Mouse (Mus musculus) embryonic stem cell, embryonic (primary cell): Measurements from ENCODE around the gene Gm26741.

ENCODE experiments used
- CTCF ChIA-PET, 4 experiments: fragments of 300-600 bp in 2 of 4; fragments of 350-600 bp in 2 of 4; sonication (Branson Sonifier 250); formaldehyde crosslinking; loops; one replicate each; lab custom pipeline; 2022; ENCODE audit warnings: inconsistent platforms in 2 of 4; lab: Charles Lee
- POLR2A ChIA-PET, 4 experiments: fragments of 300-600 bp in 2 of 4; fragments of 350-600 bp in 2 of 4; sonication (Branson Sonifier 250); formaldehyde crosslinking; loops; one replicate each; lab custom pipeline; 2022; ENCODE audit warnings: antibody characterized with exemption in 4 of 4, inconsistent platforms in 1 of 4; lab: Charles Lee

The Gm26741 gene

DNA sequence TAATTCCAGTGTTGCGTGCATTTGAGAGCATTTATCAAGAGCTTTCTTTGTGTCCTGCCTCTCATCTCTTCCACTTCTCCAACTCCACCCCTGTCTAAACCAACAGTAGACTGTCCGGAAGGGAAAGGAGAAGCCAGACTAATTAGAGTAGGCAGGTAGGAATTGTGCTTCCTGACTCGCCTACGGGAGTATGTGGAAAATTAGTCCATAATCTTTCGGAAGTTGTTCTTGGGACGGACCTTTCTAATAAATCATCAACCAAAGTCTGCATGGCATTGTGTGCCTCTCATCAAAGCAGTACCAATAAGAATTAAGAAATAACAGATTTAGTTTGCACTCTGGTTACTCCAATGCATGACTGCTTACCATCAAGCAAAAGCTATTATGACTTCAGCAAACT is 24.5 kb downstream of the Gm26741 start:
- ChIA-PET CTCF (interaction anchor here (0.6 to 3.4 kb wide), 11 partner anchors 29 to 277 kb away, joined by 3 to 19 read pairs (median 6); no protein-coding TSS in a partner anchor), POLR2A (interaction anchor here in 3 of 4 experiments (0.8 to 3.1 kb wide), 22 partner anchors 8 to 1246 kb away, joined by 3 to 27 read pairs (median 6); partner anchors contain the start of genes Nus1 (in 3 of the 3) and Dcbld1 (in 1 of the 3))

DNA sequence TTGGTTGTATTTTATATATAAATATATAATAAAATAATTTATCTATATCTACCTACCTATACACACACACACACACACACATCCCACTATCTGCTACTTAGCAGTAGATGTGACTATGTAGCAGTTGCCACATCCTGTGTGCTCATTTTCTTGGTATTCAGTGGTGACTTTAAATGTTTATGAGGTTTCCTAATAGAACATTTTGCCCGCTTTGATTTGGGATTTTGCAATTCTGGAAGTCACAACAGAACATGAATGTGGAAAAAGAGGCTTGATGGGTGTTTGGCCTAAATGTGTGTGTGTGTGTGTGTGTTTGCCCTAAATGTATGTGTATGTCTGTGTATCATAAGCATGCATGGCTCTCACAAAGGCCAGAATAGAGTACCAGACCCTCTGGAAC is 25.0 kb downstream of the Gm26741 start:
- ChIA-PET POLR2A (interaction anchor here in 2 of 4 experiments (1.7 to 3.1 kb wide), 4 partner anchors 7 to 167 kb away, joined by 4 to 18 read pairs (median 14); no protein-coding TSS in a partner anchor), CTCF (interaction anchor here in 3 of 4 experiments (2.1 to 3.4 kb wide), 3 partner anchors 167 kb away, joined by 6 to 19 read pairs (median 8); no protein-coding TSS in a partner anchor)

DNA sequence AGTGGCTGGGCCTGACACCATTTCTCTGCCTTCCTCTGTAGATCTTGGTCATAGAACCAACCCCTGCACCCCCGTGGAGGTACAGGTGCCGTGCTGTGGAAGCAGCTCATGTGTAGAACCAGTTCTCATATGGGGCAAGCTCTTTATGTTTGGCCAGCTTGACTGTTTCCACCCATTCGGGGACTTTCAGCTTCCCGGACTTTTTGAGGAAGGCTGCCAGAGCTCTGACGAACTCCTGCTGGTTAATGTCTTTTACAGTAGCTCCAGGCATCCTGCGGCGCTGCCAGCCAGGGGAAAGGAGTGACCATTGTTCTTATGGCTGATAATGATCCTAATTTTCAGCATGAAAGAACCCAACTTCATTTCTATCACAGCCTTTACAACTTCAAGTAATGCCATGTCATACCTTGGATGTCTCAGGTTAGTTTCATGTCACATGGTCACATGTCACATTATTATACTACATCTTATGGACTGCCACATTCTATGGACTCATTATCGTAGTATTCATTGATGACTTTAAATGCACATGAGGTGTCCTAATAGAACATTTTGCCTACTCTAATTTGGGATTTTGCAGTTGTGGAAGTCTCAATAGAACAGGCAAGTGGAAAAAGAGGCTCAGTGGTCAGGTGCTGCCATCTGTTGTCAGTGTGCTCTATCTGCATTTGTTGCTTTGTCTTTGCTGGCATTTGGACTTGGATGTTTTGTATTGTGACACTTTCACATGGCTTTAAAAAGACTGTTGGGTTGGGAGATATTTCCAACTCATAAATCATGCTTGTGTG is 26.4 kb downstream of the Gm26741 start:
- ChIA-PET CTCF (interaction anchor here in 3 of 4 experiments (0.7 to 2.1 kb wide), 4 partner anchors 38 to 169 kb away, joined by 3 to 10 read pairs (median 6); no protein-coding TSS in a partner anchor), POLR2A (interaction anchor here in 2 of 4 experiments (0.7 to 1.3 kb wide), 3 partner anchors 14 to 168 kb away, joined by 3 to 4 read pairs (median 4); no protein-coding TSS in a partner anchor)

DNA sequence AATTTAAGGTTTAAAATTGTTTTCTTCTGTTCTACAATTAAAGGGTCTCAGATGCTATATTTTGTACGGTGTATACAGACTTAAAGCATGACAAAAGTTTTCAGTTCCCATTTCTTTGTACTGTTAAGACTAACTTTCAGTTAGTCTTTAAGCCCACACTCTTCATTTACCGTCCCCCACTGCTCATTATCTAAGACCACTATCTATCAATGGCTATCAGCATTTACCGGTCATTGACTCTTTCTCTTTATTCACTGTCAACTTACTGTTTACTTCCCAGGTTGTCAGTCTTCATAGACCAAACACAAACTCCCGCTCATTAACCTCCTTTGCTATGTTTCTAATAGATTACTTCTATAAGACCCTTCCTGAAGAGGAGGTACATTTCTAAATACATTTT is 28.6 kb downstream of the Gm26741 start:
- CTCF ChIA-PET, result interaction anchor here in 1 of 4 experiments (1.9 kb wide), 1 partner anchor 171 kb away, joined by 5 read pairs; no protein-coding TSS in a partner anchor
- POLR2A ChIA-PET, result interaction anchor here in 1 of 4 experiments (0.6 kb wide), 1 partner anchor 596 kb away, joined by 4 read pairs; no protein-coding TSS in a partner anchor

DNA sequence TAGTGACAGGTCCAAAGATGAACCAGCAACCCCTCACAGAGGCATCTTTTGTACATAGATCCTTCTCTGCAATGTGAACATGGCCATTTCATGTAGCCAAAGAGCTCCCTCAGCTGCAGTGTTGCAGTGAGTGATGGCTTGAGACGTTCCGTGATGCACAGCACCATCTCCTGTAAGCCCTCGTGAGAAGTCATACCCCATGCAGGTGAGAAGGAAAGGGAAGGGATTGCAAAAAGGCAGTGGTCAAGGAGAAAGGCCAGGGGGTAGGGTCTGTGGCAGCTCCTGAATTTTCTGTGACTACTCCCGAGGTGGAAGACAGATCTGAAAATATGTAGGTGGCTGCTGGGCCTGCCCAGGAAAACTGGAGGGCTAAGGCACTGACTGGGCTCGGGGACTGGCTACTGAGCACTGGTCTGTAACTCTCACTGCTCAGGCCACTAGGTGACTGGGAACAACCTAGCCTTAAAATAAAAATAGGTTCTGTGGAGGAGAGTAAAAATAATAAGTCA is 30.4 kb downstream of the Gm26741 start, which contains the start of gene Nepn:
Gene Nepn (plus strand): TSS at position 51 of the 509 bp plus-strand sequence.
- CTCF ChIA-PET, result no interaction called here
- POLR2A ChIA-PET, result interaction anchor here in 2 of 4 experiments (0.6 to 0.7 kb wide), 2 partner anchors 173 to 221 kb away, joined by 4 to 8 read pairs; no protein-coding TSS in a partner anchor

DNA sequence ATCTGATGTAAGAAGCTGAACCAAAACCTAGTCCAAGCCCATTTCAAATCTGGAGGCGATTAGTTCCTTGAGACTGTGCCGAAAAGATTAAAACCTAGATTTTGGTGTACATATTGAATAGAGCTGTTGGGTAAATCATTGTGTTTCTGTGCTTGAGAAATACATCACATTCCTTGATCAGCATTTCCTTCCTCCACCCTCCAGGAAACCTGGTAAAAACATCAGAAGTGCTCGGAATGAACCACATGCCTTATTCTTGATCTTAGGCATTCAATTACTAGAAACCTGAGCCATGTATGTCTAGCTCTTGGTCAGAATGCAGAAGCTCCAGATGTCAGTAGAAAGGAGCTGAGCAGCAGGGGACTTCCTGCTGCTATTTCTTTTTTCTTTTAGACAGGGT is 30.9 kb downstream of the Gm26741 start:
- ChIA-PET POLR2A (interaction anchor here in 2 of 4 experiments (0.6 to 3.0 kb wide), 3 partner anchors 7 to 221 kb away, joined by 4 to 17 read pairs (median 8); partner anchors contain the start of gene Gopc (in 1 of the 2)), CTCF (no interaction called here)

DNA sequence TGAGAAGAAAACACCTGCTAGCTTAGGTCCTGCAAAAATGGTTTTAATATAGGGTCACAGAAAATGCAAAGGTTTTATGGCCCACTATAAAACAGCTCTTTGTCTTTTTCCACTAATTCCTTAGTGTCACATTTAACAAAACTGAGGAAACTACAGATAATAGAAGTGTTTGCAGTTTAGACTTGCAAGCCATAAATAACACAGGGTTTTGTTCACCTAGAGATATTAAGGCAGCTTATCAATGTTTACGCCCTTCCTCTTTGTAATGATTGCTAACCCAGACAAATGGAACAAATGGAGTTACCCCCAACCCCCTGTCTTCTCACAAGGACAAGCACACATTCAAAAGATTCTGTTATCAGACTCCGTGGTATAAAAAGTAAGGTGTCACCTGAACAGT is 32.6 kb downstream of the Gm26741 start:
- ChIA-PET POLR2A (interaction anchor here in 1 of 4 experiments (3.0 kb wide), 1 partner anchor 9 kb away, joined by 17 read pairs; the partner anchor contains the start of gene Gopc), CTCF (interaction anchor here in 2 of 4 experiments (0.7 to 1.4 kb wide), 2 partner anchors 175 kb away, joined by 3 read pairs; no protein-coding TSS in a partner anchor)

DNA sequence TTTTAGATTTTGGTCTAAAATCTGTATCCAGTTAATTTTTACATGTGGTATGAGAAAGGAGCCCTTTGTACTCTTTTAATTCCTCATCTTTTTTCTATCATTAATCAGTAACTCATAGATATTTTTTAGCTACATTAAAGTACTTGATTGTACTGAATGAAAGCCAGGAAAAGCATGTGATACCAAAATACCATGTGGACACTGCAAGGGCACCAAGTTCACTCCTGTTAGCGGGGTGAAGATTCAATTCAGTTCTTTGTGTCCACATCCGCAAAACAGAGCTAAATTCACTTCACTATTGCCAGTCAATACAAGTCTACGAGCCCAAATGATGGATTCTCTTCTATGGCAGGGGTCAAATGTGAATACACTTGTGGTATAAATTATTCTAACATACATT is 38.1 kb downstream of the Gm26741 start:
- POLR2A ChIA-PET, result interaction anchor here in 1 of 4 experiments (1.5 kb wide), 1 partner anchor 14 kb away, joined by 4 read pairs; the partner anchor contains the start of gene Gopc
- CTCF ChIA-PET, result no interaction called here

DNA sequence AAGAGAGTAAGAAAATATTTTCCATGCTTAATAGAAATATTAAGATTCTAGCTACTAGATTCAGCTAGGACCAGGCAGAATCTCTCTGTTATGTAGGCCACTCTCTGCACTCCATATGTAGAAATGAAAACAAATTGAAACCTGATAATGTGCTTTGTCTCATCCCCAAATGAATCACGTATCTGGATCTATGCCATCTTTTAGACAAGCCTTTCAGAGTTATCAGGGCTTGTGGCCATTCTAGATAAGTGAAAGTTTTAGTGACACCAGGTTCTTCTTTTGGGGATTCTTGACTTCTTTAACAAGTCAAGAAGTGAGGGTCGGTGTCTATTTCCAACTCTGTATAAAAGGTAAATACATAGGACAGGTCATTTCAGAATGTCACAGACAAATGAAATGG is 40.1 kb downstream of the Gm26741 start:
- ChIA-PET CTCF (no interaction called here), POLR2A (no interaction called here)

DNA sequence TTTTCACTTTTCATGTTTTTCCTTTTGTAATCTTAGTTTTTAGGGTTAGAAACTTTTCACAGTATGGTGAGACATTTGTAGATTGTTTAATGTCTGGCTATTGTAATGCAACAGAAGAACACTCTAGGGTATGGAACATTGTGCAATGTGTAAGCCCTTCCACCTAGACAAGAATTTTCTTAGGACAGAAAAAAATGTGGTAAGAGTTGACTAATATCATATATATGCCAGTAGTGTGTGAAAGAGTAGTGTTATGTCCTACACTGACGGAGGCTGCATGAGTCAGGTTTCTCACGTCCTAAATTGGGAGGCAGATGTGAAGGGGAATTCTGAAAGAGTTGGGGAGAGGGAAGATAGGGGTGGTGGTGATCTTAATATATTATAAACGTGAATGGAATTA is 41.2 kb downstream of the Gm26741 start:
- POLR2A ChIA-PET, result no interaction called here
- CTCF ChIA-PET, result no interaction called here

DNA sequence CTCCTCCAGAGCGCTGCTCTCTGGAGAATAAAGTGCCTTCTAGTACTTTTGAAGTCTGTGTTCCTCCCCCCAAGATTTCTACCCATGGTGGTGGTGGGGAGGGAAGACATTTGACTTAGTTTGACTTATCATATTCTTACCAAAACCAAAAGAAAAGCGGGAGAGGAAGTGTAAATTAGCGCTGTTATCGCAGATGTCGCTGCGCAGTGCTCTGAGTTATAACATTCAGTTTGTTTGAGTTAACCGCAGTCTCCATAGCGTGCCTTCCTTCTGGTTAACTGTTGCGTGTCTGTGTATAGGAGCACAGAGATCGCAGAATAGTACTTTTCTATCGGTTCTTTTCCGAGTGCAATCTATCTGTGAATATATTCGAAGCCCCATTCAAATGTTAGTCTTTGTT is 46.6 kb downstream of the Gm26741 start:
- ChIA-PET CTCF (no interaction called here), POLR2A (interaction anchor here in 1 of 4 experiments (1.3 kb wide), 1 partner anchor 12 kb away, joined by 4 read pairs; the partner anchor contains the start of gene Nus1)

DNA sequence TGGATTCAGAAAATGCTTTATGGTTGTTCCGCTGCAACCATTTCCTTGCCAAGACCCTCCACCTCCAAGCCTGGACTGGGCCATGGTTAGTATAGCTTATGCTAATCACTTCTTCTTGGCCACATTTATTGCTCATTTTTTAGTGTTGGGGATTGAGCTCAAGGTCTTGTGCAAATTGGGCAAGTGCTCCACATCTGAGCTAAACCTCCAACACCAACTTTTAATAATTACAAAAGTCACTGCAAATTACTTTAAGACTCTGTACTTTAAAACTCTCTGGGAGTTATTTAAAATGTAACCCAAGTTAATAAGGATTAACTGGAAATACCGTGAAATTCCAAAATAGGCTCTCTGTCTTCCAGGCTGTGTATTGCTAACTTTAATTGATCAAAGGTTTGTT is 49.0 kb downstream of the Gm26741 start:
- POLR2A ChIA-PET, result interaction anchor here in 1 of 4 experiments (1.9 kb wide), 1 partner anchor 10 kb away, joined by 4 read pairs; the partner anchor contains the start of gene Nus1
- CTCF ChIA-PET, result interaction anchor here in 2 of 4 experiments (0.7 to 0.9 kb wide), 2 partner anchors 10 to 187 kb away, joined by 3 read pairs; partner anchors contain the start of gene Nus1 (in 1 of the 2)
